Mouse (Mus musculus): ENCODE data around the gene Tmem39b.

GRCm38 (mm10) chr4:129650359-129650758, 46.3 kb downstream of the Tmem39b start:
- TF ChIP-seq CTCF (IDR thresholded peaks at IDR 0.05; ENCODE audit: low read depth), result no peak
- TF ChIP-seq EP300 (IDR thresholded peaks at IDR 0.05; ENCODE audit: low read depth), result no peak

All from liver, postnatal 0 days (tissue).